Mouse (Mus musculus): ENCODE data around the gene Gvin1. TPM values are rescaled to one million over a fixed set of nuclear protein-coding genes. Genes with fewer than 3 reads are reported as not detected.
"Not testable (repeated sequence)": the region's sequence is repeated elsewhere in the genome, so short reads cannot be mapped to it uniquely, and the experiment has no call there.

Gvin1 gene
- total RNA-seq (2021) = 1 to 10 TPM; 6.7 to 6.9 TPM
- long read RNA-seq, experiment 1, partial matches to known transcripts = 0 of 1 reads
- long read RNA-seq, experiment 1, other reads (novel, unspliced or antisense) = 1 of 1 reads
- long read RNA-seq, experiment 2 = 0 reads

DNA sequence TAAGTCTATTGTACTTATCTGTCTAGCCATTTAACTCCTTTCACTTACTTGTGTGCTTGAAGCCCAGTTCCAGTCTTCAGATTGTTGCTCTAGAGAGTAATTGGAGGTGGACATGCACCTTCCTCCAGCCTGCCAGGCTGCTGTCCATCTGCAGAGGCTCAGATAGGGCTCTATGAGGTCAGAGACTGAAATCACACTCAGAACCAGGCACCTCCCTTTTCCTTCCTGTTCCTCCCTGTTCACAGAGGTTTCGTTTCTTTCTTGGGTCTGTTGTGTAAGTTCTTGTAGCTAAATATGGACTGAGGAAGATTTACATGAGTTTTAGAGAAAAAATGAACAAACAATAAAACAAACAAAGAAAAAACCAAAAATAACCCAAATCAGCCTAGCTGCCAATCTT is at the start of gene Gvin1:
Gene Gvin1, minus strand, starts transcription at position 150 of the 400 bp plus-strand sequence.
- DNase-seq; intact Hi-C loops (cut with DNase I): not testable (repeated sequence)

DNA sequence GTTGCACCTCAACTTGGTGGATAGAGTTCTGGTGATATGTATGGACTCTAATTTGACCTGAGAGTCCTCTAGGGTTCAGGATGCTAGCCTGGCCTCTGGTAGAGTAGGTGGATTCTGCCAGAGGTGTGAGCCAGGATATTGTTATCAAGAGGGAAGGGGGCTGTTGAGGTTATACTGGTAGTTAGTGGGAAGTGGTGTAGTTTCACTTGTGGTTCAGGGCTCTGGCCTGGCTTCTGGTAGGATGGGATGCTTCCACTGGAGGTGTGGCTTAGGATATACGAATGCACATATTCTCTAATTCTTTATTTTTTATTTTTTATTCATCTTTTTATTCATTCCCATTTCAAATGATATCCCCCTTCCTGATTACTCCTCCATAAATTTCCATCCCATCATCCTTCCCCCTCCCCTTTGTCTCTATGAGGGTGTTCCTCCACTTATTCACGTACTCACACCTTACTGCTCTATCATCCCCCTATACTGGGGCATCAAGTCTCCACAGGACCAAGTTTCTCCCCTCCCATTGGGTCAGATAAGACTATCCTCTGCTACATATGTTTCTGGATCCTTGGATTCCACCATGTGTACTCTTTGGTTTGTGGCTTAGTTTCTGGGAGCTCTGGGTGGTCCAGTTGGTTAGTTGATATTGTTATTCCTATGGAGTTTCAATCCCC is 36.9 kb upstream of the Gvin1 start:
- intact Hi-C loops (cut with DNase I) = no loop called here
- DNase-seq = no peak

DNA sequence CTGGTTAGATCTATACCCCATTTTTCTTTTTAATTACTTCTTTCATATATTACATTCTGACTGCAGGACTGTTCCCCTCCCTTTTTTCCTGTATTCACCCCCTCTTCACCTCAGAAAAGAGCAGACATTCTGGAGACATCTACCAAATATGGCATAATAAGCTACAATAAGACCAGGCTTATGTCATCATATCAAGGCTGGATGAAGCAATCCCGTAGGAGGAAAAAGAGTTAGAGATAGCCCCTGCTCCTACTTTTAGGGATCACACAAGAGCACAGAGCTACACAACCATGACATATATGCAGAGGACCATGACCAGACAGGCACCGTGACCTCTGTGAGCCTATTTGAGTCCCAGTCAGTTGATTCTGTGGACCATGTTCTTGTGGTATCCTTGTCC is 33.8 kb upstream of the Gvin1 start:
- DNase-seq = no peak
- intact Hi-C loops (cut with DNase I) = no loop called here

DNA sequence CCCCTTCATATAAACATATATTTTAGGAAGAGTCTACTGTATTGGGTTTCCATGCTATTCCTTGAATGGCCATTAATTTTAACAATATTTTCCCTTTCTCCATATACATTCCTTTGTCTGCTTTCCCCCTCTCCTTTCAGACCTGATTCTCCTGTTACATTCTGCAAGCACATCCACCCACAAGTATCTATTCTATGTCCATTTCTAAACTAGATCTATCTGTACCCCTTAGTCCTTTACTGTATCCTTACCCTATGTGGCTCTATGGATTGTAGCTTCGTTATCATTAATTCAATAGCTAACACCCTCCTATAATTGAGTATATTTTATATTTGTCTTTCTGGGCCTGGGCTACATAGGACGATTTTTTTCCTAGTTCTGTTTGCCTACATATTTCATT is 33.1 kb upstream of the Gvin1 start:
- DNase-seq = no peak
- intact Hi-C loops (cut with DNase I) = no loop called here

DNA sequence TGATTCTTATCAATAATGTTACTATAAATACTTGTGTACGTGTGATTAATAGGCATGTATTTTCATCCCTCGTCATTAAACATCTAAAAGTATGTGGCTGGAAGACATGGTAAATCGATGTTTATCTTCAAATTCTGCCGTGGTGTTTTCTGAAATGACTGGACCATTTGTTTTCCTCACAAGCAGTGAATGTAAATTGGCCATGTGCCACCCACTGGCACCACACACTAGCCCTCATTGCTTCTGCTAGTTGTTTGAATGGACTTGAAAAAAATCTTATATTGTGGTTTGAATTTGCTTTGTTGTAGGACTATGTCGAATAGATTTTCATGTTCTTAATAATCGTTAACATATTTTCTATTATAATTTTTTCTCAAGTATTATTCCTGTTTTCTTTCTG is 30.5 kb upstream of the Gvin1 start:
- DNase-seq = no peak
- intact Hi-C loops (cut with DNase I) = no loop called here

DNA sequence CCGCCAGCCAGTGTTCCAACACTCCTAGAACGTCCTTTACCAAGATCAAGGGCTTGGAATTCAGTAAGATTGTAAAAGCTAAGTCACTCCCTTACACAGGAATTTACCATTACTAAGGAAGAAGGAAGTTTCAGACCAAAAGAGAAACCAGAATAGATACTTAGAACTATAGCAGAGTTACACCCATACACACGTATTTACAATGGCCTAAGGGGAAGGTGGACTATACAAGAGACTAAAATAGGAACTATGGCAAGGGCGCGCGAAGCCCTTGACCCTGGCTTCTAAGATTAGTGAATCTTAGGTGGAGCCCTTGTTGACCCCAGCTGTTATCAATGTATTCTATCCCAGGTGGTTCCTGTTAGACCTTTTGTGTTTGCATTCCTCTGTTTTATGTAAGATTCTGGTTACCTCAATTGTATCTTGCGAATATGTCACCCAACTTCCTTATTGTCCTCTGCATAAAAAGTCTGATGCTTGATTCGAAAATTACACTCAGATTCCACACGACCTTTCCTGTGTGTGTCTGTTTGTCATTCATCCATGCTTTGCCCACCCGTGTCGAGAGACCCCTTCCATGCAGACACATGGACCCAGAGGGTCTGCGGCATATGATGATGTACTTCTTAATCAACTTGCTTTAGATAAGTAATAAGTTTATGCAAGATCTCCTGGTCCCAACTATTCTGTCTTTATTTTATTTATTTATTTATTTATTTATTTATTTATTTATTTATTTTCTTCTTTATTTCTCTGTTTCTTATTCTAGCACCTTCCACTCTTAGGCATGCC is 25.6 kb upstream of the Gvin1 start:
- intact Hi-C loops (cut with DNase I); DNase-seq: not testable (repeated sequence)

DNA sequence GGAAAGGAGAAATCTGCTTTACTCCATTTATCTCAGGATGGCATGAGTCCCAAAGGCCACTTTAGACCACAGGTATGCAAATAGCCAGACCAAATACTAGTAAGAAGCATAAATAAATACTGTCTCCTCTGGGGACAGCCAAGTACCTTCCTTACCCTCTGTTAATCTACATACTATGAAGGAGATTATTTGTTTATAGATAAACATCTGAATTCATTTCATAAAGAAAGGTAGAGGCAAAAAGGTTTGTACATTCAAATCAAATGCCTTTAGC is 22.0 kb upstream of the Gvin1 start:
- intact Hi-C loops (cut with DNase I) = loop anchor here (10.0 kb wide), 1 partner anchor 188 kb away; no protein-coding TSS in a partner anchor
- DNase-seq = no peak

DNA sequence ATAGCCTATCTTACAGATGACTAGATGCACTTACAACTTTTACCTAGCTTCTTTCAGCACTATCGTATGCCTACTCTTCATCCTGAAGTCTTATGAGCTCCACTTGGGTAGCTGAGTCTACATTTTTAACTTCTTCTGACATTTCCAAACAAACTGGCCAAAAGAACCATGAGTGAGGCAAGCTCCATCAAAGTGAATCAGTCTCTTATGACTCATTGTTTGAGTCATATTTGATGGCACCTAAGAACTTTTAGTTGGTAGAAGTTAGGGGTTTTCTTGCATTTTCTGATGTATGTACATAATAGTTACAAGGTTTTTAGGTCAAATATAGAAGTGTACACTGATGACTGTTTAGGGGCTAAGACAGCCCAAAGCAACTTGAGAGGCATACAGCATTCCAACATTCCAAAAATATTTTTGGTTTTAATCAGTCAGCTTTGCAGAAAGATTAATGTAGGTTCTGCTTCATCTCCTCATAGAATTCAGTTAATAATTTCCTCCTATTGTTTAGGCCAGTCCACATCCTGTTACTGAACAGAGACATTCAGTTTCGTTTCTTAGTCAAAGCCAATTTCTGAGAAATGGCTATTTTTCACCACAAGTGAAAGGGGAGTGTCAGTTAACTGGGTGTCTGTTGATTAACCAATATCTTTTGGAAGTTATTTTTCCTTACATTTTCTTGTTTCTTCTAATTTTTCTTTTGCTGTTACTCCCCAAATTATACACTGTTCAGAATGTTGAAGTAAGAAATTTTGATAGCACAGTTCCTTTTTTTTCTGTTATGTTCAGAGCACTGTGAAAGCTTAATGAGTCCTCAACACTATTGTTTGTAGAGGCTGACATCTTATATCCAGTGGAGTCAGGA is 21.4 kb upstream of the Gvin1 start:
- DNase-seq = no peak
- intact Hi-C loops (cut with DNase I) = loop anchor here (10.0 kb wide), 1 partner anchor 188 kb away; no protein-coding TSS in a partner anchor

DNA sequence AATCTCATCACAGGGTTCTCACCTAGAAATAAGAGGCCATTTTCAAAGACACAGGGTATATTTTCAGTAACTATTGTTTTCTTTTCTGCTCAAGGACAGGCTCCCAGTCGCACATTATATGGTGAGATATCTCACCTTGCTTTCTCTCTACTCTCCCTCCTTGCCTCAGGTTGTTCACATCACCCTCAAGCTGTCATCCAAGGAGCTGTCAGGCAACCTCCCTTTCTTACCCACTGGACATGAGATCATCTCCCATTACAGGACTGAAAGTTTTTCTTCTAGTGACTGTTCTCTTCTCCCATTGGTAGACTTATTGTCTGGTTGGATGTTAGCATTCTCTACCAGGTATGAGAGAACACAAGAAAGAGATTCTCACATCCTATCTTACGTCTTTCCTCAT is 20.5 kb upstream of the Gvin1 start:
- DNase-seq = no peak
- intact Hi-C loops (cut with DNase I) = loop anchor here (10.0 kb wide), 1 partner anchor 189 kb away; no protein-coding TSS in a partner anchor

DNA sequence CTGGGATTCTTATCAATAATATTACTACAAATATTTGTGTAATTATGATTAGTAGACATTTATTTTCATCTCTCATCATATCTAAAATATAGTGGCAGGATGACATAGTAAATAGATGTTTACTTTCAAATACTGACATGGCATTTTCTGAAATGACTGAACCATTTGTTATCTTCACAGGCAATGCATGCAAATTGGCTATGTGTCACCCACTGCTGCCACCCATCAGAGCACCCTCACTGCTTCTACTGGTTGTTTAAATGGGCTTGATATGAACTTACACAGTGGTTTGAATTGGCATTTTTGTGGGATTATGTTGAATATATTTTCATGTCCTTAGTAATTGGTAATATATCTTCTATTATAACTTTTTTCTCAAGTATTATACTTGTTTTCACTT is 784 bp upstream of the Gvin1 start:
- intact Hi-C loops (cut with DNase I); DNase-seq: not testable (repeated sequence)

DNA sequence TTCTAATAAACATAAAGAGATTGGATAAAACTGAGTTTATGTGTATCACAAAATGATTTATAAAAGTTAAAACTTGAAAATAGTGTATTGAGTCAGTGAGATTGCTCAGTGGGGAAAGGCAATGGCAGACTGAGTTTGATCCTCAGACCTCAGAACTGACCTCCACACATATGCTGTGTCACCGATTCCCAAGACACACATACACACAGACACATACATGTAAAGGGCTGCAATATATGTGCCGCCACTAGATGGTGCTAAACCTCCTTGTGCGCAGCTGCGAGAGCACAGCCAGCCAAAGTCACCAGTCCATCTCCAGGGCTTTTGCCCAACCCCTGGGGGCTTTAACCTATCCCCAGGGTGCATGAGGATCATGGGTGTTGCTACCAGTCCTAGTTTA is 1.4 kb downstream of the Gvin1 start:
- intact Hi-C loops (cut with DNase I); DNase-seq: not testable (repeated sequence)

DNA sequence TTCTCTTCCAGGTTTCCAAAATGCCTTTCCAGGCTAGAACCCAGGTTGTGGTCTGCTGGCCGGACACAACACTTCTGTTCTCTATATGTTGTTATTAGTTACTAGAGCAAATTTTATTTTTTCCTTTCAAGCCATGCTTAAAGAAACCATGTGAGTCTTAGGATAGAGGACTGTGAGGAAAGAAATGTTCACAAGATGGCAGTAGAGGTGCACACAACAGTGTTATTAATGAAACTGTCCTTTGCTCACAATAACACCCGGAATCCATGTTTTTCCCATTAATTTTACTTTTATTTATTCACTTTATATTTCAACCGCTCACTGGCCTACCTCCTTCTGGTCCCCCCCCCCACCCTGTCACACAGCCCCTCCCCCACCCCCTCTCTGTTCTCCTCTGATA is 8.5 kb downstream of the Gvin1 start:
- DNase-seq; intact Hi-C loops (cut with DNase I): not testable (repeated sequence)

DNA sequence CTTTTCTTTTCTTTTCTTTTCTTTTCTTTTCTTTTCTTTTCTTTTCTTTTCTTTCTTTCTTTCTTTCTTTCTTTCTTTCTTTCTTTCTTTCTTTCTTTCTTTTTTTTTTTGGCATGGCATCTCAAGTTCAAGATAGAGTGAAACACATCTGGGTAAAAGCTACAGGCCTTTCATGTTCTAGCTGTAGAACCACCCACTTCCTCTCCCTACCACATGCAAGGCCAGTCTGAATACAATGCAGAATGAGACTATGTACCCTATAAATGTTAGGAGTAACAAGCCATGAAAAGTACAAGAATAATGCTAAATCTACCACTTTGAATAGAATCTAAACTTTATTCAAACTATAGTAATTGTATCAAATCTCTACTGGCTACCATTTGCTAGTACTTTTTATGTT is 38.1 kb downstream of the Gvin1 start:
- DNase-seq; intact Hi-C loops (cut with DNase I): not testable (repeated sequence)

DNA sequence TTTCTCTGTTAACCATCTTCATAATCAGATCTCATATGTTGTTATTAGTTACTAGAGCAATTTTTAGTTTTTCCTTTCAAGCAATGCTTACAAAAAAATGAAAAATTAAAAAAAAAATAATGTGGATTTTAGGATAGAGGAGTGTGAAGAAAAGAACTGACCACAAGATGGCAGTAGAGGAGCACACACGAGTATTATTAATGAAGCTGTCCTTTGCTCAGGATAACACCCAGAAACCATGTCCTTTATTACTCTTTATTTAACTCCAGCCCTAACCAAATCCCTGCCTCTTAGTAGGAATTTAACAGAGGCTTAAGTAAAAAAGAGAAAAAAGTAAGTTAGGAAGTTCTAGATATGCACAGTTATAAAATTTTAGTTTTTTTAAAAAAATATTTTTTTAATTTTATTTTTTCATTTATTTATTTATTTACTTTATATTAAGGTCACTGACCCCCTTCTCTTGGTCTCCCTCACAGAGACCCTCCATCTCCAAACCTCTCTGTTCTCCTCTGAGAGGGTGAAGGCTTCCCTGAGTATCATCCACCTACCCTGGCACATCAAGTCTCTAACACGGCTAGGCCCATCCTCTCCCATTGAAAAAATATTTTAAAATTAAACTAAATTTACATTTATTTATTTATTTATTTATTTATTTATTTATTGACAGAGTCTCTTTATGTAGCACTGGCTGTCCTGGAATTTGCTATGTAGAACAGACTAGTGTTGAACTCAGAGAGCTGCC is 69.9 kb downstream of the Gvin1 start:
- intact Hi-C loops (cut with DNase I); DNase-seq: not testable (repeated sequence)

DNA sequence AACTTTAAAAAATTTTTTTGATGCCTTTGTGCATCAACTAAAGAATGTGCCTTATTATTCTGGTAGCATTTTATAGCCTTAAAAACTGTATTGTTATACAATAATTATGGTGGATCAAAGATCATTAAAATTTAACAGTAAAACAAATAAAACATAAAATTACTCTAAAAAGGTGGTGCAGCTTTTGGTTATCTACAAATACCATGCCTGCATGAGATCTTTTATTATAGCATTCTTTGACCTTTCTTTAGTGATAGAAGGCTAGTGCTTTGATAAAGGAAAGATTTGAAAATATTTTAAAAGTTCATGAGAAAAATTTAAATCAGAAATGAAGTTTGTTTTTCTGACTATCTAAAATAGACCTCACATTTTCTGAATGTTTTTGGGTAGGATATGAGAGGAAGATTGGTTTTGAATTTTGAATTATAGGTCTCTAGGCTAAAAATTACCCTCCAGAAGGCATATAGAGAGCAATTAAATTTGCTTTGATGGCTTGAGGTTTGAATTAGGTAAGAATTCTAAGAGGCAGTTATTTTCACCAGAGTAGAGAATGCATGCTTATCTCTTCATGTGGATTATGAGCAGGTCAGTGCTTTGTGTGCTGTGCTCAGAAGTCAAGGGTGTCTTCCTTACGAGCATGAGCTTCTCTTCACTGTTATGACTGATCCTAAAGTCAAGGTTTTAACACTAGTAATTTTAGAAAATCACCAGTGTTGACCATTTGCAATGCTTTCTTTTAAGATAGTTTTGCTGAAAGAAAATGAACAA is 73.8 kb downstream of the Gvin1 start:
- intact Hi-C loops (cut with DNase I); DNase-seq: not testable (repeated sequence)

DNA sequence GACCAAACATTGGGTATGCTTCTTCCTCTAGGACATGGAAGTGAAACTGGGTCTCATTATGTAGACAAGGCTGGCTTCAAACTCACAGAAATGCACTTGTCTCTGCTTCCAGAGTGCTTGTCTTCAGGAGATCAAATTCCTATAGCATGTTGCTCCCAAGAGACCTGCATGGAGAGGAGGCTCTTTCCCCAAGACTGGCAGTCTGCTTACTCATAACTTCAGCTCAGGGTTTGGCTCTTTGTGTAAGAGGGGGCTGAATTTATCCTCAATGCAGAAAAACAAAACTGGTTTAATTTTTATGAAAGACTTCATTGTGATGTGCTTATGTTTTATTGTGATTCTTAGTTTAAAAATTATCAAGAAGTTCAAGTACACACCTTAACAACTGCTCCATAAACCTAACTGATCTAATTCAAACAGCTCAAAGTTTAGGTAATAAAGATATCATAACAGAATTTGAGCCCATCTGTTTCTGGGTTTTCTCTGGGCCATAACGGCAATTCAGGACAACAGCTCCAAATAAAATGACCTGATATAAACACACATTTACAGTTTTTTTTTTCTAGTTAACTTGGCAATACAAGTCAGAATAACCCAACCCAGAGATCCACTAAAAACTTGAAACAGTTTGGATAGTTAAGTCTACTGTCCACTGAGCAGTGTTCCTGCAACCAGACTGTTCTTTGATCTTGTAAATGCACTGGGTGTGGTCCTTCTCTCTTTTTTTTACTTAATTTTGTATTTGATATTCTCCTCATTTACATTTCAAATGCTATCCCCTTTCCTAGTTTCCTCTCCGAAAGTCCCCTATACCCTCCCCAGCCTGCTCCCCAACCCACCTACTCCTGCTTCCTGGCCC is 97.8 kb downstream of the Gvin1 start:
- DNase-seq; intact Hi-C loops (cut with DNase I): not testable (repeated sequence)
